Mouse (Mus musculus) MEL-GATA-1-ER (cell line): ENCODE results near the gene Ccdc155.

Source experiments
- DNase-seq: peaks from one replicate; pipeline ENCODE4 v3.0.0-alpha.2; 2012; ENCODE audit warnings: low read depth; ENCODE audit errors: extremely low read depth

Gene Ccdc155

GRCm38 (mm10) chr7:45147899-45148298, 56.8 kb downstream of the Ccdc155 start:
- no peak for DNase-seq

- no peak for DNase-seq
These were observed 57.4 kb downstream of the Ccdc155 start for GRCm38 (mm10) chr7:45147267-45147666.

GRCm38 (mm10) chr7:45145460-45145859, 59.2 kb downstream of the Ccdc155 start:
- DNase-seq, result no peak

GRCm38 (mm10) chr7:45144368-45145174, 60.1 kb downstream of the Ccdc155 start:
- DNase-seq, result no peak

- no peak for DNase-seq
These were observed 62.8 kb downstream of the Ccdc155 start for GRCm38 (mm10) chr7:45141914-45142313.

GRCm38 (mm10) chr7:45141319-45141718, 63.4 kb downstream of the Ccdc155 start:
- DNase-seq, result no peak

- DNase-seq, result no peak
These were observed 64.6 kb downstream of the Ccdc155 start for GRCm38 (mm10) chr7:45139904-45140723.

- no peak for DNase-seq
These were observed 66.3 kb downstream of the Ccdc155 start for GRCm38 (mm10) chr7:45138403-45138802.

- peak; percentile 99 for DNase-seq
These were observed 67.3 kb downstream of the Ccdc155 start for GRCm38 (mm10) chr7:45137171-45138006.

GRCm38 (mm10) chr7:45135993-45136567, 68.6 kb downstream of the Ccdc155 start, which contains the start of the genes Gm45713 and Flt3l:
Gene Gm45713 (minus strand): TSS chr7:45136231.
Gene Flt3l (minus strand): TSS chr7:45136432.
- peak; percentile 81 for DNase-seq

- DNase-seq, result no peak
These were observed 69.3 kb downstream of the Ccdc155 start for GRCm38 (mm10) chr7:45135370-45135769.

- DNase-seq, result peak; percentile 82
These were observed 70.1 kb downstream of the Ccdc155 start for GRCm38 (mm10) chr7:45134544-45135026.
